Mouse (Mus musculus) G1E (cell line): ENCODE measurements at regions not wholly inside any gene's neighbourhood (a gene's known extent, or its start where the extent isn't known, plus 50 kb on each side); places are given as distances from the start of the nearest gene placed in this dataset.

Experiments used
- ATAC-seq: 2 replicates; pipeline ENCODE4 v1.8.0; 2016; ENCODE audit warnings: mild to moderate bottlenecking; ENCODE audit not compliant: insufficient number of reproducible peaks, poor library complexity, low FRiP score, severe bottlenecking; ENCODE audit errors: extremely low read depth
- DNase-seq: peaks from one replicate; pipeline ENCODE4 v3.0.0; 2012; ENCODE audit warnings: low spot score
- H3K27me3 ChIP-seq: 2 replicates; pipeline ENCODE4 v1.6.1; 2012; ENCODE audit warnings: mild to moderate bottlenecking, low read length, inconsistent platforms; ENCODE audit not compliant: insufficient read depth
- H3K36me3 ChIP-seq: replicated peaks from 2 replicates; pipeline ENCODE3; 2012; ENCODE audit warnings: mild to moderate bottlenecking, inconsistent platforms
- H3K4me1 ChIP-seq: 2 replicates; pipeline ENCODE4 v1.6.1; 2012; ENCODE audit warnings: low read depth, low read length, inconsistent platforms, mixed read lengths; ENCODE audit not compliant: insufficient read depth
- H3K4me3 ChIP-seq: 2 replicates; pipeline ENCODE4 v1.5.1; 2012; ENCODE audit warnings: low read depth, mild to moderate bottlenecking, inconsistent platforms, low read length, moderate library complexity, mixed read lengths
- H3K9me3 ChIP-seq: replicated peaks from 2 replicates; pipeline ENCODE4 v1.6.1; 2012; ENCODE audit warnings: inconsistent platforms
- CTCF ChIP-seq: IDR thresholded peaks from 2 replicates; pipeline ENCODE4 v1.5.1; 2012; ENCODE audit warnings: low read depth, low read length, inconsistent platforms, mixed read lengths
- GATA1 ChIP-seq: IDR thresholded peaks from 2 replicates; pipeline ENCODE4 v1.6.1; 2012; ENCODE audit warnings: borderline replicate concordance, low read length, inconsistent platforms, mixed read lengths
- GATA2 ChIP-seq: IDR thresholded peaks from 2 replicates; pipeline ENCODE4 v1.6.1; 2012; ENCODE audit warnings: low read depth, low read length, inconsistent platforms, borderline replicate concordance
- POLR2AphosphoS5 ChIP-seq: IDR thresholded peaks from 2 replicates; pipeline ENCODE4 v1.6.1; 2012; ENCODE audit warnings: low read depth, low read length, inconsistent platforms; ENCODE audit not compliant: insufficient replicate concordance
- TAL1 ChIP-seq: conservative IDR thresholded peaks from 2 replicates; pipeline ENCODE4 v1.6.1; 2012; ENCODE audit warnings: low read depth, low read length, inconsistent platforms, mixed read lengths

GRCm38 (mm10) chr12:9401956-9402355 is 168.0 kb upstream of the Osr1 start:
- no peaks in the 10 kb centered on the region for H3K36me3 ChIP-seq
- H3K27me3 ChIP-seq: no peaks in the 10 kb centered on the region
- no peak for DNase-seq
- H3K4me1 ChIP-seq: no peaks in the 10 kb centered on the region
- no peak for TF ChIP-seq TAL1
- no peak for TF ChIP-seq CTCF
- TF ChIP-seq GATA1: no peak
- no peak for TF ChIP-seq POLR2AphosphoS5
- no peak for ATAC-seq
- no peak overlapping the region for H3K4me3 ChIP-seq
- H3K9me3 ChIP-seq: no peaks in the 10 kb centered on the region

GRCm38 (mm10) chr12:9404981-9405380 is 164.9 kb upstream of the Osr1 start:
- Histone ChIP-seq H3K4me3 (no peak overlapping the region), H3K9me3 (no peaks in the 10 kb centered on the region), H3K4me1 (no peaks in the 10 kb centered on the region), H3K36me3 (no peaks in the 10 kb centered on the region), H3K27me3 (no peaks in the 10 kb centered on the region)
- TF ChIP-seq TAL1 (no peak), GATA2 (no peak), POLR2AphosphoS5 (no peak), CTCF (no peak), GATA1 (no peak)
- DNase-seq (no peak), ATAC-seq (no peak)

DNA sequence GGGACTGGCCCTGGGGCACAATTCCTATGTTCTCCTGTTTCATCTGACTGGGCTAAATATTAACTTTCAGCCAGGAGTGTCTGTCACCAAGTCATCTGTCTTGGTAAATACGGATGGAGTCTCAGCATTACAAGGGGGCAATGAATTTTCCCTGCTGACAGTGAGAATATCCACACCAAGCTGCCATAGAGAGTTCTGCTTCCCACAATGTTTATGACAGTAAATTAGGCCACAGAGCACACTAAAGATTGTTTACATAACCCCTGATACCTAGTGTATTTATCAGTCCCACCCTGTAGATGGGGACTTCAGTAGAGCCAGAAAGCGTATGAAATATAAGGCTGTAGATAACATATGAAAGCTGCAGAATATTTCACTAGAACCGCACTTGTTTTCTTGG is 150.6 kb upstream of the Osr1 start:
- Histone ChIP-seq H3K4me3 (no peak overlapping the region), H3K9me3 (no peaks in the 10 kb centered on the region), H3K27me3 (no peaks in the 10 kb centered on the region), H3K36me3 (no peaks in the 10 kb centered on the region), H3K4me1 (no peaks in the 10 kb centered on the region)
- TF ChIP-seq GATA1 (no peak), POLR2AphosphoS5 (no peak), TAL1 (no peak), CTCF (no peak), GATA2 (no peak)
- ATAC-seq: no peak
- DNase-seq: no peak

DNA sequence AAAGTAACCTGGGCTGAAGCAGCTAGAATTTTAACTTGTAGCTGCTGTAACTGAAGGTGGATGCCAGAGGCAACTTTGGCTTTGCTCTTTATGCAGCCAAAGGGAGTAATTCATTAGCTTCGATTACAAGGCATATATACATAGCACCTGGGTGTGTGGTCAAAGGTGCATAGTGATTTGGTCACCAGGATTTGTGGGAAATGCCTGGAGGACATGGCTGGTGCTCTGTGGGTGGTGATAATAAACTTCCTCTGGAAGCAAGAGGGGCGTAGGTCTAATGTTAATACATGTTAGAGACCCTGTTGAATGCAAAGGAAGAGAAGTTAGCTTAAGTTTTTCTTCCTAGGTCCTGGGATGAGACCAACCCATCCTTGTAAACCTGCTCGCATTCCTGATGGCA is 139.3 kb upstream of the Osr1 start:
- Histone ChIP-seq H3K4me1 (no peaks in the 10 kb centered on the region), H3K9me3 (no peaks in the 10 kb centered on the region), H3K27me3 (no peaks in the 10 kb centered on the region), H3K4me3 (no peak overlapping the region), H3K36me3 (no peaks in the 10 kb centered on the region)
- TF ChIP-seq GATA2 (no peak), TAL1 (no peak), GATA1 (no peak), CTCF (no peak), POLR2AphosphoS5 (no peak)
- ATAC-seq (no peak), DNase-seq (no peak)

- H3K9me3 ChIP-seq: no peaks in the 10 kb centered on the region; the same call in 1 of the 2 replicates
- H3K4me3 ChIP-seq: no peak overlapping the region
- TF ChIP-seq GATA1 (no peak), CTCF (no peak), TAL1 (no peak), GATA2 (no peak), POLR2AphosphoS5 (no peak)
Observed at GRCm38 (mm10) chr12:9438575-9439161, 131.2 kb upstream of the Osr1 start.

GRCm38 (mm10) chr12:9450620-9451019 is 119.3 kb upstream of the Osr1 start:
- TF ChIP-seq CTCF (no peak), POLR2AphosphoS5 (no peak), GATA2 (no peak), GATA1 (no peak), TAL1 (no peak)
- Histone ChIP-seq H3K4me3 (no peak overlapping the region), H3K36me3 (no peaks in the 10 kb centered on the region), H3K9me3 (no peaks in the 10 kb centered on the region), H3K4me1 (no peaks in the 10 kb centered on the region), H3K27me3 (no peaks in the 10 kb centered on the region)
- DNase-seq (no peak), ATAC-seq (no peak)

More at GRCm38 (mm10) chr12:9438575-9439161, 131.2 kb upstream of the Osr1 start:
- DNase-seq: no peak
- H3K36me3 ChIP-seq: no peaks in the 10 kb centered on the region
- no peaks in the 10 kb centered on the region for H3K27me3 ChIP-seq
- no peak for ATAC-seq
- H3K4me1 ChIP-seq: no peaks in the 10 kb centered on the region

DNA sequence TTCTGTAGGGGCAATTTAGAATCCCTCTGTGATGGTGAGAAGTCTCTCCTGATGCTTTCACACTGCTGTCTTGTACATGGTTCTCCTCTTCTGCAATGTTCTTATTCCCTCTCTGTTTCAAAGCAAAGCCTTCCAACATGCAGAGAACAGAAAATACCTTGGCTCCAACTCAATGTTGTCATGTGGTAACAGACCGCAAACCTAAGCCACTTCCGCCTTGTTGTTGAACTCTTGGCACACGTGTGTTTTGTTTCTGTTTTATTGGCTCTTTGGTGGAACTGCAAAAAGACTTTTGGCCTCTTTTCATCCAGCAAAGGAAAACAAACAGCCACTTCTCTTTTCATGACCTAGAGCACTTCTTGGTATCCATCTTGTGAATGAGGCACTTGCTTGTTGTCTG is 109.7 kb upstream of the Osr1 start:
- DNase-seq: no peak
- H3K4me3 ChIP-seq: no peak overlapping the region
- no peak for TF ChIP-seq POLR2AphosphoS5
- TF ChIP-seq GATA1: no peak
- TF ChIP-seq CTCF: no peak
- no peak for TF ChIP-seq TAL1
- no peak for TF ChIP-seq GATA2
- H3K36me3 ChIP-seq: no peaks in the 10 kb centered on the region
- ATAC-seq: no peak
- no peaks in the 10 kb centered on the region for H3K27me3 ChIP-seq
- no peaks in the 10 kb centered on the region for H3K9me3 ChIP-seq
- no peaks in the 10 kb centered on the region for H3K4me1 ChIP-seq
